Mouse (Mus musculus) kidney, postnatal 0 days (tissue): ENCODE data around the gene Arid3a. TPM values are rescaled to one million over a fixed set of nuclear protein-coding genes. Genes with fewer than 3 reads are reported as not detected.

ENCODE experiments used
- ATAC-seq: fragments of 200-750 bp; cut with Nextera tagmentation; replicated peaks from 2 replicates; pipeline ENCODE4 v1.8.0; 2017; ENCODE audit warnings: low read depth, moderate number of reproducible peaks, moderate TSS enrichment, moderate library complexity; ENCODE audit not compliant: low FRiP score
- DNase-seq: peaks from one replicate; pipeline ENCODE4 v3.0.0-alpha.2; 2016; ENCODE audit warnings: low spot score
- H3K27ac ChIP-seq: fragments of 300-500 bp; sonication (generic); 2 replicates; pipeline ENCODE4 v1.5.1; 2014; ENCODE audit warnings: mild to moderate bottlenecking
- H3K27me3 ChIP-seq: fragments of 300-500 bp; sonication (generic); 2 replicates; pipeline ENCODE4 v1.6.1; 2014; ENCODE audit warnings: low read length, mixed read lengths; ENCODE audit not compliant: insufficient read depth
- H3K36me3 ChIP-seq: fragments of 300-500 bp; sonication (generic); 2 replicates; pipeline ENCODE4 v1.6.1; 2014; ENCODE audit warnings: low read length, mixed read lengths; ENCODE audit not compliant: insufficient read depth
- H3K4me1 ChIP-seq: fragments of 300-500 bp; sonication (generic); replicated peaks from 2 replicates; pipeline ENCODE4 v1.6.1; 2014; ENCODE audit warnings: antibody characterized with exemption, low read length, mixed read lengths; ENCODE audit not compliant: insufficient read depth
- H3K4me2 ChIP-seq: fragments of 300-500 bp; sonication (generic); 2 replicates; pipeline ENCODE4 v1.6.1; 2014; ENCODE audit warnings: mild to moderate bottlenecking, low read length, moderate library complexity, mixed read lengths
- H3K4me3 ChIP-seq: fragments of 300-500 bp; sonication (generic); replicated peaks from 2 replicates; pipeline ENCODE4 v1.5.1; 2014; ENCODE audit warnings: low read depth, low read length
- H3K9ac ChIP-seq: fragments of 300-500 bp; sonication (generic); 2 replicates; pipeline ENCODE4 v1.6.1; 2014; ENCODE audit warnings: low read depth, low read length
- H3K9me3 ChIP-seq: fragments of 300-500 bp; sonication (generic); replicated peaks from 2 replicates; pipeline ENCODE4 v1.6.1; 2016; ENCODE audit warnings: low read length, inconsistent platforms, mixed read lengths
- CTCF ChIP-seq: IDR thresholded peaks from 2 replicates; pipeline ENCODE4 v1.5.1; 2016; ENCODE audit warnings: antibody characterized with exemption, low read depth, mild to moderate bottlenecking, moderate library complexity
- WGBS: fragments of 180-500 bp; shearing (Covaris S2); extraction: QIAGEN DNeasy Blood & Tissue Kit; methylation state at CpG from one replicate; pipeline ENCODE4 v1.1.7; 2014; 5-methylcytosine and 5-hydroxymethylcytosine counted together
- polyA plus RNA-seq: library from polyadenylated mRNA; unstranded; fragments of >200 nt; fragmentation: Nextera tagmentation; extraction: Ambion mirVana; gene quantifications from 2 replicates; pipeline ENCODE4 v1.2.1, GENCODE M21; 2015

Arid3a gene
- polyA plus RNA-seq, 1 experiment from 2014 or later: 4.1 TPM

- Histone ChIP-seq H3K27me3 (no peaks in the 10 kb centered on the region), H3K27ac (peak within 1 kb of the TSS; percentile 70; the same call in 1 of the 2 replicates), H3K36me3 (peaks cover 11% of the 10 kb centered on the region), H3K4me3 (peak within 1 kb of the TSS; percentile 92), H3K4me2 (peak within 1 kb of the TSS; percentile 89), H3K4me1 (peaks cover 6% of the 10 kb centered on the region), H3K9me3 (no peaks in the 10 kb centered on the region), H3K9ac (peak within 1 kb of the TSS; percentile 82)
- peak; percentile 91 for ATAC-seq
- peak; percentile 99 for DNase-seq
- TF ChIP-seq CTCF: peak; percentile 99
- under 1% methylated on average over 61 of the region's 61 CpGs for WGBS
These were observed 33.2 kb downstream of the Arid3a start, which contains the start of gene Wdr18 for GRCm38 (mm10) chr10:79959847-79960601. TSS of gene Wdr18 (plus strand) at chr10:79960152.

GRCm38 (mm10) chr10:79960671-79961294 lies 33.9 kb downstream of the Arid3a start:
- TF ChIP-seq CTCF: no peak
- Histone ChIP-seq H3K27ac (peak overlapping the region; percentile 70; the same call in 1 of the 2 replicates), H3K36me3 (peaks cover 18% of the 10 kb centered on the region), H3K27me3 (no peaks in the 10 kb centered on the region), H3K4me1 (peaks cover 6% of the 10 kb centered on the region), H3K4me3 (peak overlapping the region; percentile 92), H3K9ac (peak overlapping the region; percentile 82), H3K4me2 (peak overlapping the region; percentile 89), H3K9me3 (no peaks in the 10 kb centered on the region)
- DNase-seq (no peak), ATAC-seq (no peak)
- 11% methylated on average over 10 of the region's 10 CpGs for WGBS

GRCm38 (mm10) chr10:79964727-79965126 lies 37.9 kb downstream of the Arid3a start:
- H3K27me3 ChIP-seq: no peaks in the 10 kb centered on the region
- no peak for TF ChIP-seq CTCF
- no peak overlapping the region for H3K4me2 ChIP-seq
- H3K36me3 ChIP-seq: peaks cover 46% of the 10 kb centered on the region
- ATAC-seq: no peak
- H3K9me3 ChIP-seq: no peaks in the 10 kb centered on the region
- peaks cover 9% of the 10 kb centered on the region for H3K4me1 ChIP-seq
- no peak for DNase-seq
- H3K27ac ChIP-seq: no peak overlapping the region
- no peak overlapping the region for H3K9ac ChIP-seq
- H3K4me3 ChIP-seq: no peak overlapping the region
- 96% methylated on average over 7 of the region's 7 CpGs for WGBS

- H3K4me2 ChIP-seq: no peak overlapping the region
- no peak overlapping the region for H3K27ac ChIP-seq
- 91% methylated on average over 5 of the region's 5 CpGs for WGBS
- H3K27me3 ChIP-seq: no peaks in the 10 kb centered on the region
- H3K36me3 ChIP-seq: peaks cover 46% of the 10 kb centered on the region
- no peak overlapping the region for H3K9ac ChIP-seq
- no peak for TF ChIP-seq CTCF
- no peak for ATAC-seq
- H3K4me3 ChIP-seq: no peak overlapping the region
- no peak for DNase-seq
- H3K4me1 ChIP-seq: peaks cover 9% of the 10 kb centered on the region
- no peaks in the 10 kb centered on the region for H3K9me3 ChIP-seq
These were observed 38.5 kb downstream of the Arid3a start for GRCm38 (mm10) chr10:79965325-79965724.

- 82% methylated on average over 5 of the region's 5 CpGs for WGBS
- no peak for TF ChIP-seq CTCF
- Histone ChIP-seq H3K4me2 (no peak overlapping the region), H3K4me1 (peaks cover 14% of the 10 kb centered on the region), H3K9me3 (no peaks in the 10 kb centered on the region), H3K36me3 (peaks cover 46% of the 10 kb centered on the region), H3K27ac (no peak overlapping the region), H3K4me3 (no peak overlapping the region), H3K27me3 (no peaks in the 10 kb centered on the region), H3K9ac (no peak overlapping the region)
- no peak for DNase-seq
- peak; percentile 52 for ATAC-seq
These were observed 40.1 kb downstream of the Arid3a start for GRCm38 (mm10) chr10:79966886-79967400.

- H3K27me3 ChIP-seq: no peaks in the 10 kb centered on the region
- no peak overlapping the region for H3K4me2 ChIP-seq
- no peak overlapping the region for H3K9ac ChIP-seq
- H3K4me1 ChIP-seq: peaks cover 14% of the 10 kb centered on the region
- WGBS: 91% methylated on average over 1 of the region's 1 CpGs
- H3K36me3 ChIP-seq: peaks cover 39% of the 10 kb centered on the region
- DNase-seq (no peak), ATAC-seq (no peak)
- no peaks in the 10 kb centered on the region for H3K9me3 ChIP-seq
- TF ChIP-seq CTCF: no peak
- no peak overlapping the region for H3K4me3 ChIP-seq
- no peak overlapping the region for H3K27ac ChIP-seq
These were observed 41.3 kb downstream of the Arid3a start for GRCm38 (mm10) chr10:79968181-79968580.
